Mouse (Mus musculus) forebrain, embryonic 16.5 days (tissue): Measurements from ENCODE around the gene Specc1. TPM values are rescaled to one million over a fixed set of nuclear protein-coding genes. Genes with fewer than 3 reads are reported as not detected.
A peak's percentile ranks its signal among the peaks of the same experiment; 100 is the strongest.

Source experiments
- ATAC-seq: fragments of 200-750 bp; cut with Nextera tagmentation; 2 replicates; pipeline ENCODE4 v1.8.0; 2017; ENCODE audit warnings: mild to moderate bottlenecking, moderate library complexity
- H3K27ac ChIP-seq: fragments of 300-500 bp; sonication (generic); 2 replicates; pipeline ENCODE4 v1.5.1; 2014; ENCODE audit warnings: low read length, control low read depth
- H3K27me3 ChIP-seq: fragments of 300-500 bp; sonication (generic); replicated peaks from 2 replicates; pipeline ENCODE4 v1.6.1; 2014; ENCODE audit warnings: low read length; ENCODE audit not compliant: control insufficient read depth, insufficient read depth
- H3K36me3 ChIP-seq: fragments of 300-500 bp; sonication (generic); 2 replicates; pipeline ENCODE4 v1.6.1; 2014; ENCODE audit not compliant: control insufficient read depth, insufficient read depth
- H3K4me1 ChIP-seq: fragments of 300-500 bp; sonication (generic); replicated peaks from 2 replicates; pipeline ENCODE4 v1.6.1; 2014; ENCODE audit warnings: low read length; ENCODE audit not compliant: control insufficient read depth, insufficient read depth
- H3K4me2 ChIP-seq: fragments of 300-500 bp; sonication (generic); 2 replicates; pipeline ENCODE4 v1.6.1; 2014; ENCODE audit warnings: mild to moderate bottlenecking, low read length, control low read depth
- H3K4me3 ChIP-seq: fragments of 300-500 bp; sonication (generic); replicated peaks from 2 replicates; pipeline ENCODE4 v1.5.1; 2014; ENCODE audit warnings: mild to moderate bottlenecking, low read length, control low read depth
- H3K9ac ChIP-seq: fragments of 300-500 bp; sonication (generic); replicated peaks from 2 replicates; pipeline ENCODE4 v1.6.1; 2014; ENCODE audit warnings: low read depth, low read length, control low read depth
- H3K9me3 ChIP-seq: fragments of 300-500 bp; sonication (generic); 2 replicates; pipeline ENCODE4 v1.6.1; 2016; ENCODE audit warnings: low read length; ENCODE audit not compliant: control insufficient read depth
- WGBS: fragments of 180-500 bp; shearing (Covaris S2); extraction: QIAGEN DNeasy Blood & Tissue Kit; methylation state at CpG from one replicate; pipeline ENCODE4 v1.1.7; 2014; 5-methylcytosine and 5-hydroxymethylcytosine counted together
- polyA plus RNA-seq: library from polyadenylated mRNA; unstranded; fragments of >200 nt; fragmentation: Nextera tagmentation; extraction: Ambion mirVana; gene quantifications from 2 replicates; pipeline ENCODE4 v1.2.1, GENCODE M21; 2015

Specc1 gene
- polyA plus RNA-seq, 1 experiment from 2014 or later: 9.4 TPM

- Histone ChIP-seq H3K9ac (no peak overlapping the region), H3K27me3 (no peaks in the 10 kb centered on the region), H3K9me3 (no peaks in the 10 kb centered on the region), H3K36me3 (no peaks in the 10 kb centered on the region), H3K4me2 (no peak overlapping the region), H3K4me3 (no peak overlapping the region), H3K27ac (no peak overlapping the region), H3K4me1 (peaks cover 6% of the 10 kb centered on the region; the same call in 1 of the 2 replicates)
- WGBS: 86% methylated on average over 8 of the region's 8 CpGs
- no peak for ATAC-seq
These were observed 122.7 kb downstream of the Specc1 start for GRCm38 (mm10) chr11:62079100-62079857.

DNA sequence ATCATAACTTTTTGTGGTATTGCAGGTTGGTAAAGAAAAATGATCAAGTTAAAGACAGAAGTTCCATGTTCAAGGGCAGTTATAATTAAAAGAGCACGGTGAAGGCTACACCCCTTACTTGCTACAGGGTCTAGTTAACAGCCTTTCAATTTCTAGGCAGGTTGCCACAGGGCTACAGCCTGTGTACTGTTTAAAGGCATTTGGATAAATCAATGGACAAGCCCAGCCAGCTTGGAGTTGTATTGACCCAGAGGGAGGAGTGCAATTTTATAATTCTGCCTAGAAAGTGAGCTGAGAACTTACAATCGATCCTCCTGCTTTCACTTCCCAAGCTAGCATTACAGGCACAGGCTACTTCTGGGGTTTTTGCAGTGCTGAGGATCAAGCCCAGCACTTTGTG is 123.9 kb downstream of the Specc1 start:
- no peak overlapping the region for H3K27ac ChIP-seq
- no peak for ATAC-seq
- no peaks in the 10 kb centered on the region for H3K9me3 ChIP-seq
- H3K4me1 ChIP-seq: peaks cover 6% of the 10 kb centered on the region; the same call in 1 of the 2 replicates
- no peak overlapping the region for H3K9ac ChIP-seq
- no peaks in the 10 kb centered on the region for H3K27me3 ChIP-seq
- H3K4me2 ChIP-seq: no peak overlapping the region
- H3K4me3 ChIP-seq: no peak overlapping the region
- H3K36me3 ChIP-seq: no peaks in the 10 kb centered on the region
- 71% methylated on average over 2 of the region's 2 CpGs for WGBS

DNA sequence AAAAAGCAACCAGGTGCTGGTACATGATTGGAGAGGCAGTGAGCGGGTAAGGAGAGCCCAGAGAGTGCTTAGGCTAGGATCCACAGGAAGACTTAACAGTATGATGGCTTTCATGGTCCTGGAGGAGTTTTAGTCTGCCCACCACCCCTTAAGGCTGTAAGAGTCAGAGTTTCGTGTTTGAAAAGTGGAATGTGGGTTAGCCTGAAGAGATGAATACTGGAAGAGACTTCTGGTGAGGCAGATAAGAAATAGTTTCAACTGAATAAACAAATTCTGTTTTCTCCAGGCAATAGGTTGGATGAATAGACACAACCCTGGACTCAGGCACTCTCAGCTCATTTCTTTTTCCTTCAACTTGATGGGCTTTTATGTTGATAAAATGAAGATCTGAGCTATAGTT is 130.1 kb downstream of the Specc1 start:
- WGBS: 88% methylated on average over 2 of the region's 2 CpGs
- no peak overlapping the region for H3K27ac ChIP-seq
- no peak for ATAC-seq
- no peaks in the 10 kb centered on the region for H3K36me3 ChIP-seq
- H3K9me3 ChIP-seq: no peaks in the 10 kb centered on the region
- no peak overlapping the region for H3K4me3 ChIP-seq
- no peaks in the 10 kb centered on the region for H3K4me1 ChIP-seq
- H3K9ac ChIP-seq: no peak overlapping the region
- no peaks in the 10 kb centered on the region for H3K27me3 ChIP-seq
- H3K4me2 ChIP-seq: no peak overlapping the region

- H3K4me3 ChIP-seq: no peak overlapping the region
- 92% methylated on average over 1 of the region's 1 CpGs for WGBS
- H3K27me3 ChIP-seq: no peaks in the 10 kb centered on the region
- H3K9me3 ChIP-seq: no peaks in the 10 kb centered on the region
- ATAC-seq: no peak
- H3K36me3 ChIP-seq: no peaks in the 10 kb centered on the region
- H3K4me1 ChIP-seq: no peaks in the 10 kb centered on the region
- no peak overlapping the region for H3K9ac ChIP-seq
- no peak overlapping the region for H3K27ac ChIP-seq
- H3K4me2 ChIP-seq: no peak overlapping the region
These were observed 130.5 kb downstream of the Specc1 start for GRCm38 (mm10) chr11:62087051-62087450.

DNA sequence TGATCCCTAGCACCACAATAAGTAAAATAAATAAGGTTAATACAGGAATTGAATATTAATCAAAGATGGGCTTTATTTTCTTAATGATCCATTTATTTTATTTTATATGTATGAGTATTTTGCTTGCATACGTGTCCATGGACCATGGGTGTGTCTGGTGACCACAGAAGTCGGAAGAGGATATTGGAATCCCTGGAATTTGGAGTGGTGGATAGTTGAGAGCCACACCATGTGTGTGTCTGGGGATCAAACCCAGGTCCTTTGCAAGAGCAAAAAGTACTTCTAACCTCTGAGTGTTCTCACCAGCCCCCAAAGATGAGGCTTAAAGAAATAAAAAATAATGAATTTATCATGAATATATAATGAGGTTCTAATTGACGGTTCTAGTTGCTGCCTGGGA is 132.1 kb downstream of the Specc1 start:
- H3K9ac ChIP-seq: no peak overlapping the region
- H3K4me2 ChIP-seq: no peak overlapping the region
- WGBS: 91% methylated on average over 3 of the region's 3 CpGs
- ATAC-seq: no peak
- no peak overlapping the region for H3K4me3 ChIP-seq
- no peaks in the 10 kb centered on the region for H3K9me3 ChIP-seq
- no peaks in the 10 kb centered on the region for H3K27me3 ChIP-seq
- H3K27ac ChIP-seq: no peak overlapping the region
- no peaks in the 10 kb centered on the region for H3K36me3 ChIP-seq
- H3K4me1 ChIP-seq: no peaks in the 10 kb centered on the region

GRCm38 (mm10) chr11:62090321-62090720 is 133.8 kb downstream of the Specc1 start:
- H3K4me1 ChIP-seq: no peaks in the 10 kb centered on the region
- no peak overlapping the region for H3K27ac ChIP-seq
- H3K4me3 ChIP-seq: no peak overlapping the region
- no peaks in the 10 kb centered on the region for H3K27me3 ChIP-seq
- no peaks in the 10 kb centered on the region for H3K36me3 ChIP-seq
- no peak overlapping the region for H3K9ac ChIP-seq
- WGBS: 86% methylated on average over 6 of the region's 6 CpGs
- no peak for ATAC-seq
- H3K4me2 ChIP-seq: no peak overlapping the region
- H3K9me3 ChIP-seq: no peaks in the 10 kb centered on the region

- Histone ChIP-seq H3K9ac (no peak overlapping the region), H3K9me3 (no peaks in the 10 kb centered on the region), H3K4me3 (no peak overlapping the region), H3K27me3 (no peaks in the 10 kb centered on the region), H3K4me1 (no peaks in the 10 kb centered on the region), H3K4me2 (no peak overlapping the region), H3K36me3 (no peaks in the 10 kb centered on the region), H3K27ac (no peak overlapping the region)
- ATAC-seq: no peak
- WGBS: 87% methylated on average over 3 of the region's 3 CpGs
These were observed 146.9 kb downstream of the Specc1 start for GRCm38 (mm10) chr11:62103380-62103911.

DNA sequence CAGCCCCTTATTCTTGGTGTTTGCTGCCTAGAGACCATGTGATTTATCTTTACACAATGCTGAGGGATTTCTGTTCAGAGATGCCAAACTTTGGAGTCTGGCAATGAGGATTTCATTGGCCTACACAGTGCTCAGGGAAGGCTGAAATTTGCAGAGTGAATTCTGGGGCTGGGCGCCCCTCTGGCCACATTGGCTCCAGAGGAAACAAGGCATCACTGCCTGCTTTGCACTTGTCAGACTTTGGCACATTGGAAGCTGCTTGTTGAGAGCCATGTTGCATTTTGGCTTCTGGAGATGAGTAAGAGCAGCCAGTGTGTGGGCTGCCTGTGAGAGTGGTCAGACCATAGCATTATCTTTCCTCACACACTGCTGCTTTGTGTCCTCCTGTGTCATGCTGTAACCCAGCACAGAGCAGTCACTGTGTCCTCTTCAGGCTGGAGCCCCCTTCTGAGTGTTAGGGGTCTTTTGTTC is 149.9 kb downstream of the Specc1 start:
- no peak overlapping the region for H3K4me3 ChIP-seq
- H3K9me3 ChIP-seq: no peaks in the 10 kb centered on the region
- ATAC-seq: peak; percentile 61
- no peak overlapping the region for H3K9ac ChIP-seq
- H3K4me2 ChIP-seq: no peak overlapping the region
- H3K27ac ChIP-seq: no peak overlapping the region
- 80% methylated on average over 1 of the region's 1 CpGs for WGBS
- H3K4me1 ChIP-seq: no peaks in the 10 kb centered on the region
- H3K36me3 ChIP-seq: no peaks in the 10 kb centered on the region
- H3K27me3 ChIP-seq: no peaks in the 10 kb centered on the region

DNA sequence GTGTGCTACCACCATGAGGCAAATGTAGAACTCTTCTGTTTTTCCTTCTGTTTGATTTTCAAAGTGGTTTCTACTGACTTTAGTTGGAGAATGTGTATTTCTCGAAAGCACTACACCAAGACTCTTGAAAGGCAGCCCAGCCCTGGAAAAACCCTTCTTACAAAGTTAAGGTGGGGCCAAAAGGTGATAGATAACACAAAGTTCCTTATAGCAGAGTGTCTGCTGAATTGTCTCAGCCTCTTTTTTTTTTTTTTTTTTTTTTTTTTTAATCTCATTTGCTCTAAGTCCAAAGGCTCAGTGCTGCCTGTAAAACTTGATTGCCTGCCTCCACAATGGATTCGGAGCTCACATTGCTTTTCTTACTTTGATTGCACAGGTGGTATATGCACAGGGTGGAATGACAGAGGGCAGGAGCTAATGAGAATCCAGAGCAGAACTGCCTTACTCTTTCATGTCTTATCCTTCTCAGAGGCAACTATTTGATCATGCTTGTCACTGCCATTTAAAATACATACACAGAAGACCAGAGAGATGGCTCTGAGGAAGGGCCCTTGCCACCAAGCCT is 150.8 kb downstream of the Specc1 start:
- no peaks in the 10 kb centered on the region for H3K36me3 ChIP-seq
- H3K9ac ChIP-seq: no peak overlapping the region
- H3K4me2 ChIP-seq: no peak overlapping the region
- H3K27me3 ChIP-seq: no peaks in the 10 kb centered on the region
- no peak overlapping the region for H3K27ac ChIP-seq
- 96% methylated on average over 2 of the region's 2 CpGs for WGBS
- no peaks in the 10 kb centered on the region for H3K9me3 ChIP-seq
- H3K4me3 ChIP-seq: no peak overlapping the region
- no peaks in the 10 kb centered on the region for H3K4me1 ChIP-seq
- no peak for ATAC-seq
